Mouse (Mus musculus) erythroblast, adult 5-6 weeks (primary cell): ENCODE measurements around the gene Serinc2. TPM values are rescaled to one million over a fixed set of nuclear protein-coding genes. Genes with fewer than 3 reads are reported as not detected.

Source experiments
- ATAC-seq: replicated peaks from 2 replicates; pipeline ENCODE4 v1.8.0; 2016; ENCODE audit warnings: moderate number of reproducible peaks, mild to moderate bottlenecking, moderate TSS enrichment, inconsistent platforms; ENCODE audit not compliant: poor library complexity, low FRiP score, severe bottlenecking
- total RNA-seq, 2 experiments: library from RNA; stranded (forward) in 1 of 2; stranded (reverse) in 1 of 2; fragments of 150-400 nt in 1 of 2; fragments of 200-764, 138-1000 nt in 1 of 2; gene quantifications; 2 replicates each; pipeline versions ENCODE4 v1.2.3 to v1.2.4; 2015 to 2017; ENCODE audit warnings: low replicate concordance in 2 of 2

Gene Serinc2
- total RNA-seq, 2 experiments from 2014 or later = 1.3 TPM; not detected in 1

GRCm38 (mm10) chr4:130213197-130213596 lies 65.8 kb downstream of the Serinc2 start:
- ATAC-seq = no peak

GRCm38 (mm10) chr4:130212421-130212820 lies 66.6 kb downstream of the Serinc2 start:
- peak; percentile 69; the same call in 1 of the 2 replicates for ATAC-seq

- no peak for ATAC-seq
These were observed 67.1 kb downstream of the Serinc2 start for GRCm38 (mm10) chr4:130211870-130212269.

Other genes starting within 250 kb of the Serinc2 start
- not detected in 2 replicates for gene Col16a1, start 231.4 kb downstream of the Serinc2 start, total RNA-seq (2015; ENCODE audit: low replicate concordance)
- 0.14 TPM in 1 of 2 replicates, not detected in the other for gene Col16a1, start 231.4 kb downstream of the Serinc2 start, total RNA-seq (2017; ENCODE audit: low replicate concordance)
- gene Pef1, start 176.6 kb downstream of the Serinc2 start, total RNA-seq (2015; ENCODE audit: low replicate concordance) = 43.0 and 50.8 TPM in 2 replicates
- 14.6 and 29.5 TPM in 2 replicates for gene Pef1, start 176.6 kb downstream of the Serinc2 start, total RNA-seq (2017; ENCODE audit: low replicate concordance)
- gene Hcrtr1, start 139.8 kb downstream of the Serinc2 start, total RNA-seq (2015; ENCODE audit: low replicate concordance) = not detected in 2 replicates
- gene Hcrtr1, start 139.8 kb downstream of the Serinc2 start, total RNA-seq (2017; ENCODE audit: low replicate concordance) = not detected in 2 replicates
- gene Tinagl1, start 104.1 kb downstream of the Serinc2 start, total RNA-seq (2015; ENCODE audit: low replicate concordance) = 67.6 and 69.8 TPM in 2 replicates
- gene Tinagl1, start 104.1 kb downstream of the Serinc2 start, total RNA-seq (2017; ENCODE audit: low replicate concordance) = 95.4 and 126 TPM in 2 replicates
- not detected in 2 replicates for gene Gm853, start 56.8 kb downstream of the Serinc2 start, total RNA-seq (2015; ENCODE audit: low replicate concordance)
- not detected in 2 replicates for gene Gm853, start 56.8 kb downstream of the Serinc2 start, total RNA-seq (2017; ENCODE audit: low replicate concordance)
- gene Fabp3, start 29.4 kb upstream of the Serinc2 start, total RNA-seq (2015; ENCODE audit: low replicate concordance) = 2.1 TPM in 1 of 2 replicates, not detected in the other
- not detected in 2 replicates for gene Fabp3, start 29.4 kb upstream of the Serinc2 start, total RNA-seq (2017; ENCODE audit: low replicate concordance)
- gene Gm10570, start 29.5 kb upstream of the Serinc2 start, total RNA-seq (2015; ENCODE audit: low replicate concordance) = not detected in 2 replicates
- not detected in 2 replicates for gene Gm10570, start 29.5 kb upstream of the Serinc2 start, total RNA-seq (2017; ENCODE audit: low replicate concordance)
- 7.1 and 8.8 TPM in 2 replicates for gene Zcchc17, start 80.7 kb upstream of the Serinc2 start, total RNA-seq (2015; ENCODE audit: low replicate concordance)
- 27.9 and 61.2 TPM in 2 replicates for gene Zcchc17, start 80.7 kb upstream of the Serinc2 start, total RNA-seq (2017; ENCODE audit: low replicate concordance)
- gene Snrnp40, start 80.9 kb upstream of the Serinc2 start, total RNA-seq (2015; ENCODE audit: low replicate concordance) = 18.6 and 30.5 TPM in 2 replicates
- gene Snrnp40, start 80.9 kb upstream of the Serinc2 start, total RNA-seq (2017; ENCODE audit: low replicate concordance) = 25.0 and 28.2 TPM in 2 replicates